Mouse (Mus musculus) stomach, postnatal 0 days (tissue): ENCODE results near the gene Scarb2.

Experiments used
- CTCF ChIP-seq: IDR thresholded peaks from 2 replicates; pipeline ENCODE4 v1.5.1; 2016; ENCODE audit warnings: antibody characterized with exemption, low read depth, mild to moderate bottlenecking, moderate library complexity
- EP300 ChIP-seq: optimal IDR thresholded peaks from 2 replicates; pipeline ENCODE3; 2016; ENCODE audit warnings: antibody characterized with exemption

GRCm38 (mm10) chr5:92508853-92509252 lies 2.2 kb upstream of the Scarb2 start:
- TF ChIP-seq EP300 (no peak), CTCF (no peak)
